Mouse (Mus musculus) midbrain, postnatal 0 days (tissue): ENCODE measurements around the gene Zdhhc6. TPM values are rescaled to one million over a fixed set of nuclear protein-coding genes. Genes with fewer than 3 reads are reported as not detected.

ENCODE experiments used
- ATAC-seq: fragments of 200-750 bp; cut with Nextera tagmentation; 2 replicates; pipeline ENCODE4 v1.8.0; 2017; ENCODE audit warnings: moderate number of reproducible peaks, mild to moderate bottlenecking, moderate TSS enrichment, moderate library complexity; ENCODE audit not compliant: low FRiP score
- DNase-seq: peaks from one replicate; pipeline ENCODE4 v3.0.0-alpha.2; 2015; ENCODE audit warnings: low spot score
- H3K27ac ChIP-seq: fragments of 300-500 bp; sonication (generic); 2 replicates; pipeline ENCODE4 v1.5.1; 2014; ENCODE audit warnings: low read depth, mild to moderate bottlenecking, low read length, mixed read lengths
- H3K27me3 ChIP-seq: fragments of 300-500 bp; sonication (generic); 2 replicates; pipeline ENCODE4 v1.6.1; 2014; ENCODE audit warnings: low read length, control low read depth, mixed read lengths; ENCODE audit not compliant: insufficient read depth
- H3K36me3 ChIP-seq: fragments of 300-500 bp; sonication (generic); 2 replicates; pipeline ENCODE4 v1.6.1; 2014; ENCODE audit warnings: low read length, control low read depth, mixed read lengths; ENCODE audit not compliant: insufficient read depth
- H3K4me1 ChIP-seq: fragments of 300-500 bp; sonication (generic); 2 replicates; pipeline ENCODE4 v1.6.1; 2014; ENCODE audit warnings: mild to moderate bottlenecking, control low read depth, antibody characterized with exemption, low read length, mixed read lengths; ENCODE audit not compliant: insufficient read depth
- H3K4me2 ChIP-seq: fragments of 300-500 bp; sonication (generic); 2 replicates; pipeline ENCODE4 v1.6.1; 2014; ENCODE audit warnings: low read depth, mild to moderate bottlenecking, low read length, mixed read lengths; ENCODE audit not compliant: poor library complexity, severe bottlenecking
- H3K4me3 ChIP-seq: fragments of 300-500 bp; sonication (generic); 2 replicates; pipeline ENCODE4 v1.5.1; 2014; ENCODE audit warnings: low read depth, mild to moderate bottlenecking, low read length, moderate library complexity
- H3K9ac ChIP-seq: fragments of 300-500 bp; sonication (generic); replicated peaks from 2 replicates; pipeline ENCODE4 v1.6.1; 2014; ENCODE audit warnings: mild to moderate bottlenecking, low read length, moderate library complexity, mixed read lengths; ENCODE audit not compliant: poor library complexity, severe bottlenecking
- H3K9me3 ChIP-seq: fragments of 300-500 bp; sonication (generic); 2 replicates; pipeline ENCODE4 v1.6.1; 2016; ENCODE audit warnings: low read length, control low read depth
- CTCF ChIP-seq: IDR thresholded peaks from 2 replicates; pipeline ENCODE4 v1.5.1; 2016; ENCODE audit warnings: antibody characterized with exemption, mild to moderate bottlenecking
- WGBS: fragments of 180-500 bp; shearing (Covaris S2); extraction: QIAGEN DNeasy Blood & Tissue Kit; methylation state at CpG from one replicate; pipeline ENCODE4 v1.1.7; 2014; 5-methylcytosine and 5-hydroxymethylcytosine counted together
- polyA plus RNA-seq: library from polyadenylated mRNA; unstranded; fragments of >200 nt; fragmentation: Nextera tagmentation; extraction: Ambion mirVana; gene quantifications from 2 replicates; pipeline ENCODE4 v1.2.1, GENCODE M21; 2015
- total RNA-seq: library from RNA; depleted of rRNA; stranded (reverse); fragments of >200 nt; gene quantifications from 2 replicates; pipeline ENCODE4 v1.2.3, GENCODE M21; 2014

Zdhhc6 gene
- total and polyA plus RNA-seq, 2 experiments from 2014 or later, result 41.4 to 48.1 TPM

DNA sequence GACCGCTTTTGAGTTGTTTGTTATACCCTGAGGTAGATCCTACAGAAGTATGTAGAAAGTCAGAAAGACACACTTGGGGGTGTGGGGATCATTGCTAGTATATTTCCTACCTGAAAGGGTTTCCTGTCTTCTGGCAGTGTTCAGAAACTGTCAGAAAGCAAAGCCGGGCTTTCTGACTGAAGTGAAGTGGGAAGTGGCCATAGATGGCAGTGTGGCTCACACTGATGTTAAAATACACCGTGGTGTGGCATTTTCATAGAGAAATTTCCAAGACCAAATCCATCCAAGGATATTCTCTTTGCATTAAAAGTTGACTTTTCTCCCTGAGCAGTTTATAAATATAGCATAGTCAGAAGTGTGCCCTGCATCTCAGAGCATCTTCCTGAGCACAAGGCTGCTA, 25.5 kb upstream of the Zdhhc6 start:
- peak; percentile 28 for DNase-seq
- peak; percentile 74 for TF ChIP-seq CTCF
- H3K27ac ChIP-seq, result no peak overlapping the region
- no peak overlapping the region for H3K4me2 ChIP-seq
- no peaks in the 10 kb centered on the region for H3K9me3 ChIP-seq
- no peaks in the 10 kb centered on the region for H3K27me3 ChIP-seq
- ATAC-seq, result no peak
- 0 out of 2 replicates have a peak, but pooled peaks cover 3% of the 10 kb centered on the region for H3K4me1 ChIP-seq
- H3K36me3 ChIP-seq, result no peaks in the 10 kb centered on the region
- 49% methylated on average over 3 of the region's 3 CpGs for whole genome bisulfite sequencing
- H3K4me3 ChIP-seq, result no peak overlapping the region
- no peak overlapping the region for H3K9ac ChIP-seq

DNA sequence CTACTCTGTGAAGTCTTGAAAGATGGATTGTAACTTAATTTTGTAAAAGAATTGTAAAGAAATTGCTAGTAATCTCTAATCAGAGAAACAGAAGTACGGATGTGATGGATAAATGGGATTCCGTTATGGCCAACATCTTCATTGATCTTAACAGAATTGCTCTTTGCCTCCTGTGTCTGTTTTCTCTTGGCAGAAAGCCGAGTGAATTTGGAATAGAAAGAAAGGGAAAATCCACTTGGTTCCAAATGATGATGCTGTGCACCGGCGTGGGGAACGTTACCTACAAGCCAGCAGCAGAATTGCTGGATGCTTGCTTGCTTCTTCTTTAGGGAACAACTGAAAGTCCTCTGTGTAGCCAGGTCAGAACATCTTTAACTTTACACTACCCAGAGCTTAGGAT, 24.7 kb upstream of the Zdhhc6 start:
- Histone ChIP-seq H3K4me2 (no peak overlapping the region), H3K9ac (no peak overlapping the region), H3K36me3 (no peaks in the 10 kb centered on the region), H3K27me3 (no peaks in the 10 kb centered on the region), H3K9me3 (no peaks in the 10 kb centered on the region), H3K4me3 (no peak overlapping the region), H3K4me1 (0 out of 2 replicates have a peak, but pooled peaks cover 3% of the 10 kb centered on the region), H3K27ac (no peak overlapping the region)
- ATAC-seq (no peak), DNase-seq (no peak)
- WGBS, result 55% methylated on average over 6 of the region's 6 CpGs
- TF ChIP-seq CTCF, result no peak

DNA sequence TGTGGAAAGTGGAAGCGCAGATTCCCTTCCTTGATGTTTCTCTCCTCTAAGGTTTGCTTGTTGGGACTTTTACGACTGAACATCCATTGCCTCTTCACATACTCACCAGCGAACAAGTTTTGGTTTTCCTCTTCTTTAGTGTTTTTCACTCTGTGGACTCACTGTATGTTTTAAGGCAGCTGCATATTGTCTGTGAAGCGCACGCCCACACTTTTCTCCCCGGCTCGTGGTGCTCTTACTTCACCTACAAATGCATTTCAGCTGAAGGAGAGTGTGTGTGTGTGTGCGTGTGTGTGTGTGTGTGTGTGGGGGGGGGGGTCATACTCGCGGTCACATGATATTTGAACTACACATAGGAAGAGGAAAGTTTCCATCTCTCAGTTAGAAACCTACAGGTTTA, 21.8 kb upstream of the Zdhhc6 start:
- ATAC-seq (no peak), DNase-seq (no peak)
- Histone ChIP-seq H3K4me1 (0 out of 2 replicates have a peak, but pooled peaks cover 3% of the 10 kb centered on the region), H3K27me3 (no peaks in the 10 kb centered on the region), H3K4me3 (no peak overlapping the region), H3K9ac (no peak overlapping the region), H3K9me3 (no peaks in the 10 kb centered on the region), H3K27ac (no peak overlapping the region), H3K4me2 (no peak overlapping the region), H3K36me3 (no peaks in the 10 kb centered on the region)
- TF ChIP-seq CTCF, result no peak
- WGBS, result 88% methylated on average over 10 of the region's 10 CpGs

DNA sequence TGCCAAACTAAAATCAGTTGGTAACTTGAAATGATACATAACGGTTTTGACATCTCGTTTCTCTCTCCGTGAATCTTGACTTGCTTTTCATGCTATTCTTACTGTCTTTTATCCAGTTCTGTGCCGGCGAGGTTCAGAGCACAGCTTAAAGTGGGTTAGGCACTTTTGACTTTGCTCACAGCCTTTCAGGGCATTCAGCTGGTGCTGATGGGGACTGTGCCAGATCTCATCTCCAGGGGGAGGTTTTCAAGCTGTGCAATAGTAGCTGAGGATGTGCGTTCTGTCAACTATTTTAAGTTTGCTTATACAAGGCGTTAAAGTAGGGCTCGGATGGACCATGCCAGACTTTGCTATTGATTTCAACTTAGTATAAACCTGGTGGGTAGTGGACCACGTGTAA, 21.2 kb upstream of the Zdhhc6 start:
- H3K9ac ChIP-seq, result no peak overlapping the region
- H3K4me1 ChIP-seq, result 0 out of 2 replicates have a peak, but pooled peaks cover 3% of the 10 kb centered on the region
- H3K9me3 ChIP-seq, result no peaks in the 10 kb centered on the region
- H3K27ac ChIP-seq, result no peak overlapping the region
- WGBS, result 43% methylated on average over 9 of the region's 9 CpGs
- H3K27me3 ChIP-seq, result no peaks in the 10 kb centered on the region
- DNase-seq, result no peak
- no peak overlapping the region for H3K4me2 ChIP-seq
- TF ChIP-seq CTCF, result peak; percentile 10; the same call in 1 of the 2 replicates
- no peaks in the 10 kb centered on the region for H3K36me3 ChIP-seq
- no peak for ATAC-seq
- H3K4me3 ChIP-seq, result no peak overlapping the region

DNA sequence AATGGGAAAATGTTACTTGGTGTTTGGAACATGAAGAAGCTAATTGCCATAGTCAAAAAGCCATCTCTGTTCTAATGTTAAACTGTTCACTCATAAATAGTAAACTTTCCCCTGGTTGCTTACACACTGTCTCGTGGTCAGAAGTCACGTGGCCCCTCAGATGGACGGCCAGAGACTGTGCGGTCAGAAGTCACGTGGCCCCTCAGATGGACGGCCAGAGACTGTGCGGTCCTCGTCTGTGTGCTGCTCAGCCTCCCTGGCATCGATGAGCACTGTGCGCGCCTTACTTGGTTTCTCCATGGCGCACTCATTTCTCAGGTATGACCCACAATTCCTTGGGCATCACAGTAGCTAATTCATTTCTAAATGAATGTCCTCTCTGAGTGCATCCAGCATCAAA, 20.6 kb upstream of the Zdhhc6 start:
- Histone ChIP-seq H3K9me3 (no peaks in the 10 kb centered on the region), H3K4me1 (no peaks in the 10 kb centered on the region), H3K4me3 (no peak overlapping the region), H3K36me3 (peaks cover under 1% of the 10 kb centered on the region; the same call in 1 of the 2 replicates), H3K4me2 (no peak overlapping the region), H3K9ac (no peak overlapping the region), H3K27me3 (no peaks in the 10 kb centered on the region), H3K27ac (no peak overlapping the region)
- no peak for TF ChIP-seq CTCF
- 71% methylated on average over 12 of the region's 12 CpGs for WGBS
- ATAC-seq, result no peak
- no peak for DNase-seq

DNA sequence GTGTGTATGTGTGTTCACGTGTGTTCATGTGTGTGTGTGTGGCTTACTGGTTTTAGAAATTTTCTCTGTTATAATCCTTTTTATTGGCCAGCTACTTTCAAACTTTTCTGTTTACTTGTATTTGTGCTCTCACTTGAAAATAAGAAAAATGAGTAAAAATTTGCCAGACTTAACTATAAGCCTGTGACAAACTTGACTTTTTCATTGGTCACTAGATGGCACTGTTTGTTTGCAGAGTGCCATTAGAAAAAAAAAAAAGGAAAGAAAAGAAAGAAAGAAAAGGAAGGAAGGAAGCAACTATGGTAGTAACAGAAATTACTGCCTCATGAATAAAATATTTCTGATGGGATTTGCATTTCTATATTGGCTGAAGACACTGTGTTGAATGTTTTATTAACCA, 20.0 kb upstream of the Zdhhc6 start:
- Histone ChIP-seq H3K36me3 (peaks cover 7% of the 10 kb centered on the region), H3K9me3 (no peaks in the 10 kb centered on the region), H3K4me2 (no peak overlapping the region), H3K4me1 (no peaks in the 10 kb centered on the region), H3K27me3 (no peaks in the 10 kb centered on the region), H3K27ac (no peak overlapping the region), H3K9ac (no peak overlapping the region), H3K4me3 (no peak overlapping the region)
- peak; percentile 82 for TF ChIP-seq CTCF
- DNase-seq (peak; percentile 67), ATAC-seq (no peak)
- WGBS, result 100% methylated on average over 1 of the region's 1 CpGs
